Mouse (Mus musculus) erythroblast, embryonic 14.5 days (primary cell): Measurements from ENCODE around the gene Sparc.

Source experiments
- GATA1 ChIP-seq: IDR thresholded peaks from 2 replicates; pipeline ENCODE4 v1.6.1; 2012; ENCODE audit warnings: low read length, inconsistent platforms, mixed read lengths
- TAL1 ChIP-seq: IDR thresholded peaks from 3 replicates; pipeline ENCODE4 v1.6.1; 2012; ENCODE audit warnings: low read length, inconsistent platforms, mixed read lengths

DNA sequence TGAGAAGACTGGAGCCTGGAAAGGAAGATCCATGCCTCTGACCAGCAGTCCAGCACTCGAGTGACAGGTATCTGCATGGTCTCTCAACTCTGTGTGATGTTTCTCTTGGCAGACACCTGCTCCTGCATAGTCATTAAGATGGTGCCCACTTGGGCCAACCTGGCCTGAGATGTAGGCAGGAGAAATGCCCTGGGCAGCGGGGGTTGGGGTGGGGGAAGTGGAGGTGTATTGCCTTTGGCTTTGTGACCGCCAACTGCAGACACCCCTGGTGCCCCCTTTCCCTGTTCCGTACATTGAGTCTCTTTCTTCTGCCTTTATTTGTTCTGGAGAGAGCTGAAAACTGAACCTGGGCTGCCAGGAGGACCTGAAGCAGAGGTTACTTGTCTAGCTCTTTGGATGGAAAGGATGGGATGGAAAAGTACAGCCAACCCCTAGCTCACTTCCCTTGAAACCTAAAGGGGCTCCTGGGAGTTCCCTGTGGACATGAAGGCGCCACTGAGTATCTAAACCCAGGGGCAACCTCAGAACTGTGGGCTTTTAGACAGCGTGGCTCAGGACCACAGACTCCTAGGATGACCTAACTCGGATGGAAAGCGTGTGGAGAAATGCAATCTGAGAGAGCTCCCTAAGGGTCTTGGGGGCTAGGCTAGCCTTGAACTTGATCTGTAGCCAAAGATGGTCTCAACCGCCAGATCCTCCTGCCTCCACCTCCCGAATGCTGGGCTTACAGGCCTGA, 10.1 kb downstream of the Sparc start:
- TF ChIP-seq TAL1, result no peak
- no peak for TF ChIP-seq GATA1
